Mouse (Mus musculus): ENCODE data around the gene Lnx2.

Lnx2 gene

DNA sequence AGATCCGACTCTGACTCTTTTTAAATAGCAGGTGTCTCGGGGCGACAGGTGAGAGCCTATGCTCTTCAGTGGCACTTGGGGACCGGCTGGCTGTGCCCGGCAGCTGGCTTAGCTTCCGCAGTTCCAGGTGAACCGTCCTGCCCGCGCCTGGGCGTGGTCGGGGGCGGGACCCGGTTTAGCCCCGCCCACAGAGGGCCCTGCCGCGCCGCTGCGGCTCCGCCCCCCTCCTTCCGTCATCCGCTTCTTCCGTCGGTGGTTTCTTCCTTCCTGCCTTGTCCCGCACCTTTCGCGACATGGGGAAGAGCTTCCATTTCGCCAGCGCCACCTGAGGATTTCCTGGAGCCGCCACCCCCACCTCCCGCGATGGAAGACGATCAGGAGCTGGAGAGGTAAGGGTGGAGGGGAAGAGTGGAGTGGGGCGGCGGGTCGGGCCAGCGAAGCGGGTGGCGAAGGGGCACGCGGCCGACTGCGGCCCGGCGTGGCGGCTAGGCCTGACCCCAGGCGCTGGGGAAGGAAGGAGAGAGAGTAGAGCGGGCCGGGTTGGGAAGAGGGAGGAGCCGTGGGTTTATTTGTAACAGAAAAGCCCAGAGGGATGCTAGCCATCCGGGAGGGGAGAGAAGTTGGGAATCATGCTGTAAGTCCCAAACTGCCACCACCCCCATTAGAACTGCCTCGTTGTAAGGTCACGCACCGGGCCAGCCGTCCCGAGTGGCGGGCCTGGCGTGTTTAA is 1.1 kb upstream of the Lnx2 start:
- DNase-seq (ENCODE audit: low spot score), result peak; percentile 90

DNA sequence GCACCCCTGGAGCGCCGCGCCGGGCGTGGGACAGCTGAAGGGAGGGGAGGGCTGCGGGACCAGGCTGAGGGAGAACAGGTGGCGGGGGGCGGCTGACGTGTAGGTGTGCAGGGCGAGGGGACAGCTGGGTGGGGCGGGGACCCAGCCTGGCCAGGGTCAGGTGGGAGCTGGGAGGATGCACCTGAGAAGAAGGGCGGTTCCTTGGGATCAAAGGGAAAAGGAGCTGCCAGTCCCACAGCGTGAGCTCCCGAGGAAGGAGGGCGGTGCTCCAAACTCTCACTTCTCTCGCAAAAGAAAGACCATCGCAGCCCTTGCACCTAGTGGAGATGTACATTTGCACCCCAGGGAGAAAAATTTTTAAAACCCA is 396 bp upstream of the Lnx2 start, which contains the start of gene Polr1d:
Gene Polr1d, plus strand, starts transcription at position 252 of the 367 bp plus-strand sequence.
- no peak for DNase-seq (ENCODE audit: low spot score)

DNA sequence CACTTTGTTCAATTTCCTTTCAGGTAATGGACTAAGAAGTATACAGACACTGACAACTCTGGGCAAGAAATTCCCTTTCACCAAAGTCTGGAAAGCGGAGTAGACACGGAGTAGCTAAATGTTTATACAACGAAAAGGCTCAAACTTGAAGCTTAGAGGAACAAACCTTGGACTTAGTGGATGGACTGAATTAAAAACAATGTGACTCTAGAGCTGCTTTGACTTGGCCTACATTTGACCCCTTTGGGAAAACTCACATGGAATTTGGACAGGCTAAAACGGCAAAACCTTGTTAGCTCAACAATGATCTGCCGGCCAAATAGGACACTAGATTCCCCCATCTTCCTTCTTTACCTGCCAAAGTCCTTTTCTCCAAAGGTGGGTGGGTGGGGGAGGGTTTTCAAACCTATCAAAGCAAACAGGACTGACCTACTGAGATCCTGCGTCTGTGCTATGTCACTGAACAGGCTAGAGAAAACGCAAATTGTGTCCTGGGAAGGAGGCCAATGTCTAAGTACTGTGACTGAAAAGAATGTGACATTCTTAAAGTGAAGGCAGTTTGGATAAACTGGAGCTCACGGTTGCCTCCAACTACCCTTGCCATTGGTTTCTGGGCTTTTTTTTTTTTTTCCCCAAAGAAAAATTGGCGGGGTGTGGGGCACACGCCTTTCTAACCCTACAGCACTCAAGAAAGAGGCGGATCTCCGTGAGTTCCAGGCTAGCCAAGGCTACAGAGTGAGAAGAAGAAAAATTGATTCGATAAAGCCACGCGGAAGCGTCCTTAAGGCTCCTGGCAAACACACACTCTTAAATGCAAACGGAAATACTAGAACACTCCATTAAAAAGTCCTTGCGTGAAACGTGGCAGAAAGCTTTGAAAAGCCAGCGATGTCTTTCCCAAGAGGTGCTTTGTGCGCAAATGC is 1.0 kb downstream of the Lnx2 start:
- DNase-seq (ENCODE audit: low spot score), result no peak

DNA sequence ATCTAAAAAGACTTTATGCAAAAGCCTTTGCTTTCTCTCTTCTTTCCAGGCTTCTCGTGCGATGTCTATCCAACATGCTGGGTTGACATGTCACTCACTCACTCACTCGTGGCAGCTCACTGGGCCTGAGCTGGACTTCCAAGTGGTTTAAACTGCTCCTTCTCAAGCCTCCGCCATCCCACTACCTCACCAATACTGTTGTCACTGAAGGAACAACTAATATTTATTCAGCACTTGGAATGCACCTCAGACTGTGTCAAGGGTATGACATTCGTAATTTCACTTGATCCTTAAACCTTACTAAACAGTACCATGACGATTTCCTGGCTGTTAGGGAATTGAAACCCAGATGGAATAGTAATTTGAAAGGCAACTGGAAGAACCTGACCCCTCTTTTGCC is 2.6 kb downstream of the Lnx2 start:
- no peak for DNase-seq (ENCODE audit: low spot score)

DNA sequence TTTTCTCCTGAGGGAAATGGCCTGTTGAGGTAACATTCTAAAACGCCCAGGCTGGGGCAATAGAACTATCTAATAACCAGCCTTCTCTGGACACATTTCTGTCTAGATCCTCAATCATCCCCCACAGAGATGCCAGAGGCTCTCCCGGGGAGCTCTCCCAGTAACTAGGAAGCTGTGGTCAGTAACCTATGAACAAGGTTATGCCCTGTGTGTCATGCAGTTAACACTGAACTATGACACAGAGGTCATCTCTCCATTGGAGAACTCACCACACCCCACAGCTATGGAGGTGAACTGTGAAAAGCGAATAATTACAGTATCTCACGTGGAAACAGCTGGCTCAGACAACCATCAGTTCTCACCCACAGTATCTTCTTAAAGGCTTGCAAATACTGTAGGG is 4.5 kb downstream of the Lnx2 start:
- DNase-seq (ENCODE audit: low spot score), result no peak

DNA sequence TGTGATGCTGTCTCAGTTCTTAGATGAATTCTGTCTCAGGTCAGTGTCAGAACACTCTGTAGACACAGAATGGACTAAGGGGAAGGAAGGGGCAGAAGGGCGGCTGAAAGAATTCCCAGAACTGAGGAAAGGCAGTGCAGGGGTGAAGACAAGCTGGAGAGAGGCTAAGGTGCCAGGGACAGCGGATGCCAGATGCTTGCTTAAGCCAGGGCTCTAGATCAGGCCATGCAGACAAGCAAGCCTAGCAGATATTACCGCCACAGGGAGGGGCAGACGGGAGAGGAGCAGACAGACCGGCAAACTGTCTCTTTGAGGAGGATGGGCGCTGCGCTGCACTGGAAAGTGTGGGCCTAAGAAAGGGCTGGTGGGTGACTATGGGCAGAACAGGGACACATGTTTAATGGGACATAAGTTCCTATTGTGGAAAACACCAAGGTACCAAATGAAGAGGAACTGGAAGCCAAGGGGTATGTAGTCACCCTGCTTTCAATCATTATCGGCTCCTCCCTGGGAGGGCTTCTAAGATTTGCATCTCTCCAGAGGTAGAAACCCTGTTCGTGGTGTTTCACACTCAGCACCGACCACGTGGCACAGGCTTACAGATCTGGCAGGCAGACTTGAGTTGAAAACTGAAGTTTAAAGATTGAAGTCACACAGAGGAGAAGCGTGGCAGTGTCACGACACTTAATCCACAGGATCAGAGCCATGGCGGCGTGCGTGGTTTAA is 5.4 kb downstream of the Lnx2 start:
- no peak for DNase-seq (ENCODE audit: low spot score)

DNA sequence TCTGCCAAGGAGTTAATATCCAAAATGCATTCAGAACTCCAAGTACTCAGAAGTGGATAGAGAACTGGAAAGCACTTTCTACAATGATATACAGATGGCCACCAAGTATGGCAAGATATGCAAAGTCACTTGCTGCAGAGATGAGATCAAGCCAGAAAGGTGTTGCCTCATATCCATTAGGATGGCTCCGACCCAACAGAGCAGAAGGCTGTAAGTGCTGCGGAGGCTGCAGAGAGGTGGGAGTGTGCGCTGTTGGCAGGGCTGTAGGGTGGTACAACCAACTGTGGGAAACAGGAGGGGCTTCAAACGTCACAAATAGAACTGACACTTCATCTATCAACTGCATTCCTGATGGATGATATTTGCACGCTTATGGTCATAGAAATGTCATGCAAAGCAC is 7.5 kb downstream of the Lnx2 start:
- DNase-seq (ENCODE audit: low spot score), result no peak

DNA sequence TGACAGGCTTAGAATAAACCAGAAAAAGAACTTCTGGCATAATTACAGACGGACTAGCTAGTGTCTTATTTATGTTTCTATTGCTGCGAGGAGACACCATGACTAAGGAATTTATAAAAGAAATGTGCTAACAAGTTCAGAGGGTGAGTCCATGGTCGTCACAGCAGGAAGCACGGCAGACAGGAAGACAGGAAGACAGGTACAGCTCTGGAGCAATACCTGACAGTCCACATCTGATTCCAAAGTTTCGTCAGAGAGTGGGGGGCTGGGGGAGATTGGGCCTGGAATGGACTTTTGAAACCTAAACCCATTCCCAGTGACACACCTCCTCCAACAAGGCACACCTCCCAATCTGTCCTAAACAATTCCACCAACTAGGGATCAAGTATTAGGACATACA is 9.4 kb downstream of the Lnx2 start:
- DNase-seq (ENCODE audit: low spot score), result no peak

DNA sequence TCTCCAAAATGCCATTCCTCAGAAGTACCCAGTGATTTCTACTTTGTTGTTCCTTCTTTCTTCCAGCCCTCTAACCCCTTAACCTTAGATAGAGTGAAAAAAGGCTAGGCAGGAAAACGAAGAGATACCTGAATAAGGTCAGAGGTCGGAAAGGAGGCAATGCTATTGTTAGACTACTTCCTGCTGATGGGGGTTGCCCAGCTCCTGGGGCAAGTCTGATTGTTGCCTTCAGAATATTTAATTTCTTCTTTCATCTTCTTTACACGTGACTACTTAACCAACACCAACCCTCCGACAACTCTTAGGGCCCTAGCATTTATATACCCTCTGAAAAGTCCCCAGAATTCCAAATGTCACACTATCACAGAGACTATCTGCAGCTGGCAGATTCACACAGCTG is 10.3 kb downstream of the Lnx2 start:
- DNase-seq (ENCODE audit: low spot score), result no peak

DNA sequence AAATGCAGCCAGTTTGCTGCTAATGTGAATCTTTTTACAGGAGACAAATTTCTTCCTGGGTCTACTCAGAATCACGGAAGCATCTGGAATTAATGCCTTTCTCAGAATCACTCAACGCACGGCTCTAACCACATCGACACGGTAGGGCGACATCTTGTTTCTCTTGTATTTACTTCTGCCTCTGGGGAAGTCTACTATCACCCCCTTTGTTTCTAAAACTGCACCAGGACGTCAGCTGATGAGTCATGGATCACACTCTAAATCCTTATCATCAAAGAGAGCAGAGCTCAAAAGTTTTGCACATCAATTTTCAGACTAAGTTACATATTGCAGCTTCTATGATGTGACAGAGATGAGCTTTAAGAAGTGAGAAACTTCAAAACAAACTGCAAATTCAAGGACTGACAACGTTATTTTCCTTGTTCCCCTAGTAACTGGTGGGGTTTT is 13.1 kb downstream of the Lnx2 start:
- DNase-seq (ENCODE audit: low spot score), result no peak

DNA sequence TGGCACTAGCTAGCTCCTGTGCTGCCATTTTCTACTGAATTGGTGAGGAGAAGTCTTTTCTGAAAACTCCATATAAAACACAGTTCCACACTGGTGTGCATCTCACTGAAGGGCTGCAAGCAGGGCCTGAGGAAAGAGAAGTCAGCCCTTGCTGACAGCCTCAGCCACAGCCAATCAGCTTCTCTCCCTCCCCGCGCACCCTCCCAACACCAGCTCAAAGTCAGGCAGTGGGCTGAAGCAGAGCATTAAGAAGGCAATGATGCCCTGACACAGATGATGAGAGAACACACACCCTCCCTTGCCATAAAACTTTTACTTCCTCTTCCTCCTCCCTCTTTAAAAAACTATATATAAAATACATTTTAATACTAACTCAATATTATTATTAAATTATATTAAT is 16.4 kb downstream of the Lnx2 start:
- DNase-seq (ENCODE audit: low spot score), result no peak

DNA sequence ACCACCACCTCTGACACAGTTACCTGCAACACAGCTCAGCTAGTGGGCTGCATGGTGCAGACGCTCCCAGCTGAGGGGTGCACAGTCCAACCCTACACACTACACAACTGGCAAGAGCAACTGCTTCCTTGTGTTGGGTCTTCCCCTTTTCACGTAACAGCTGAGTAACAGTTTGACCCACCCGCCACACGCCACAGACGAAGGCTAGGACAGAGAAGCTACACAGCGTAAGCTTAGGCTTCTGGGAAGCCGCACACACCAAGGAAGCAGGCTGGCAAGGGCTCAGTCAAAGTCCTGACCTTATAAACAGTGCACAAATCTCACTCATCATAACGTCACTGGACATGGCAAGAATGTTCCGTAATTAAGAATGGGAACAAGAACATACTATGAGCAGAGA is 17.1 kb downstream of the Lnx2 start:
- DNase-seq (ENCODE audit: low spot score), result no peak

DNA sequence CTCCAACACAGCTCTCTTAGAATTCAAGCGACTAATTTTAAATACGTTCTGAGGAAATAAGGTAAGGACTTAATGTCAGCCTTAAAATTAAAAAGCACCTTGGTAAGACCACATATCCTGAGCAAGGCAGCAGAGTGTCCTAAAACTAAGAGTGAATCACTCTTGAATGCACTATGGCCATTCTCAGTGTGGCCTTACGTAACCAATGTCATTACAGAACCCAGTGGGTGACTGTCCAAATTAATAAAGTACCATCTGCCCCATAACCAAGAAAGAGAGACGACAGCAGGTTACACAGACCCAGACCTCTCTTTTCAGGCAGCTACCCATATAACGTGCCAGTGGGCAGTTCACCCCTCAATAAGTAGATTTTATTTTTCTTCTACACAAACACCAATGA is 17.7 kb downstream of the Lnx2 start:
- no peak for DNase-seq (ENCODE audit: low spot score)

DNA sequence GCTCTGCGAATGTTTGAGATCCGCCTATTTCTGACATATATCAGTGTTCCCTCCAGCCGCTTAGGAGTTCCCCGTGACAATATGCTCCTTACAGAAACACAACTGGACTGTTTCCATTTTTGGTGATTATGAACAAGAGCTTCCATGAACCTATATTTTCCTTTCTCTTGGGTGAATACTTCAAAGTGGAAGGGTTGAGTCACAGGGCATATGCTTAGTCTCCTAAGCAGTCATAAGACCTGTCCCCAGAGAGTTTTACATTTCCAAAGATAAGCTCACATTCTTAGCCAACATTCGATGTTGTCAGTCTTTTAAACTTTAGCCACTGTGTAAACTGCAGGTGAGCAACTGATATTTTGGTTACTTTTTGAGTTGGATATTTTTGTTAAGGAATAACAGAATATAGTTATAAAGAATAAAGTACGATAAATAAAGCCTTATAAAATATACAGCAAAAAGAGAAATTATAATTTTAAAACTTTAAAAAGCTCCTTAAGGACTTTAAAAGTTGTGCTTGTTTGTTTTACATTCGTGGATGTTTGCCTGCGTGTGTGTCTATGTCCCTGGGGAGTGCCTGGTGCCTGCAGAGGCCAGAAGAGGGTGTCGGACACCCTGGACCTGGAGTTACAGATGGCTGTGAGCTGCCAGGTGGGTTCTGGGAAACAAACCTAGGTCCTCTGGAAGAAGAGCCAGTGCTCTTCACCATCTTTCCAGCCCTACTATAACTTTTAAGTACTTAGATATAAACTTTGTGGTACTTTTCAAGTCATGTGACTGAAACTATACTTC is 18.6 kb downstream of the Lnx2 start:
- no peak for DNase-seq (ENCODE audit: low spot score)

DNA sequence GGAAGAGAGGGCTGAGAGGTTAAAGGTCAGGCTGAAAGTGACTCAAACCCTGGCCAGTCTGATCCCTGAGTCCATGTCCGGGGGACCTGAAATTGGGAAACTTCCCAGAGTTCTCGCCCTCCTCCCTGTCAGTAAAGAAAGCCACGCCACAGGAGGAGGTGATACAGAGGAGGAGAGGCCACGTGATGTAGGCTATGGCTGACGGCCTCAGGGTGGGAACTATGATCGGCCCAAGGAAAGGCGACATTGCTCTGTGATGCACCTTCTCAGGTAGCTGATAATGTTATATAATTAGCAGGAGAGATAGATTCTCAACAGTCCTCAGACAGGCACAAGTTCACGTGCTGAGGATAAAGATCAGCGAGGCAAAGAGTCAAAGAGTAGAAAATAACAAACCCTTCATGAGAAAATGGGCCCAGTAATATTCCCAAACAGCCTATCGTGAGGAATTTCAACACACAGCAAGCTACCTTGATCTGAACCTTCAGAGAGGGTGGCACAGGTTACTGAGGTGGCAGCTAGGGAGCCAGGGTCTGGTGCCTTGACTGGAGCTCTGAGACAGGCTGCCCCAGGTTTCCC is 19.6 kb downstream of the Lnx2 start:
- DNase-seq (ENCODE audit: low spot score), result no peak

DNA sequence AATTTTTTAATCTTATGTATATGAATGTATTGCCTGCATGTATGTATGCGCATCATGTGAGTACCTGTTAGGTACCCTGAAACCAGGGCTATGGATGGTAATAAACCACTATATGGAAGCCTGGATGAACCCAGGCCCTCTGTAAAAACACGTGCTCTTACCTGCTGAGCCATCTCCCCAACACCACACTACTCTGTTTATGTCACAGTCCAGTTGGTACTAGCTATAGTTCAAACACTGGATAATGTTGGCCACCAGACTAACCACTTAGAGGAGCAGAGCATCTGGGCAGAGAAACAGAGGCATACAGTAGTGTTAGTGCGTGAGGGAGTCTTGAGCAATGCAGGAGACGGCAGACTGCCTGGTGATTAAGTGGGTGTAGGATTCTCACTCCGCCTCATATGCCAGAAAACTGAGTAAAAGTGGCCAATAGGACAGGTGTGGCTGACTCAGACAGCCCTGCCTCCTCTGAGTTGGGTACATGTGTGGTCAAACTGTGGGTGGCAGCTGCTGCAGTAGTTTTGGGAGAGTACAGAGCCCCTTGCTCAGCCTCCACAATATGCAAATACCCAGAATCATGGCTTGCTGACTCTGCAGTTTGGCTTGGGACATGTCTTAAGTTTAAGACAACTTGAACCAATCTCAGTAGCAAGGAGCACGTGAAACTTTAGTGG is 20.7 kb downstream of the Lnx2 start:
- DNase-seq (ENCODE audit: low spot score), result no peak

DNA sequence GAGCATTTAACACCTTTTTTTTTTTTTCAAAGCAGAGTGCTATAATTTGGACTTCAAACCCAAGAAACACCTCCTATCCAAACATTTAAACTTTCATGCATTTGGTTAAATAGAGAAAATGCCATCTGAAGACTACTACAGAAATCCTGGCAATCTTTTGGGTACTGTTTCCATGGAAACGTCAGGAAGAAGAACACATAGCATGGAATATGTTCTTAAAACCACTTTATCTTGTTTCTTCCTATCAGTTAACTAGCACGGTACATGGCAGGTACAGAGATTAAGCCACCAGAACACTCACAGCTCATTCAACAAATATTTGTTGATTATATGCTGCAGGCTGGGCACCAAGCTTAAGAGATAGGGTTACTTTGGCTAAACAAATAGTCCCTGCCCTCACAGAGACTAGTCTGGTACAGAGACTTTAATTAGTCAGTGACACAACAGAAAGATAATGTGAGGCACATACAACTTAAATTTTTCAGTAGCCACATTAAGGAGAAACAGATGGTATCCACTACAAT is 21.6 kb downstream of the Lnx2 start:
- DNase-seq (ENCODE audit: low spot score), result no peak

DNA sequence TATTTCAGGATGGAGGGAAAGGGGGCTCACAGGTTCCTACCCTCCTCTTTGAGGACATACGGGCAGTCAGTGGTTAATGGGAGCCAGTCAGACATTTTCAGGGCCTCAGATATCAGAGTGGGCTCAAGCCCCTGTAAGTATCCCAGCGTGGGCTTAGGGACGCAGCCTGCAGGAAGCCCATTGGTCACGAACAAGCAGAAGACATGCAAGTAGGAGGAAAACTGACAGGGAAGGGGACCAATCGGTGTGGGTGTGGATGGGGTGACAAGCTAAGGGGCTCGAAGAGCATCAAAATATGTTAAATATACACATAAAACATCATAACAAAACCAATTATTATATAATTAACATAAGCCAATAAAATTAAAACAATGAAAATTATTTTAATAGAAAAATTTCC is 22.1 kb downstream of the Lnx2 start:
- DNase-seq (ENCODE audit: low spot score), result no peak

DNA sequence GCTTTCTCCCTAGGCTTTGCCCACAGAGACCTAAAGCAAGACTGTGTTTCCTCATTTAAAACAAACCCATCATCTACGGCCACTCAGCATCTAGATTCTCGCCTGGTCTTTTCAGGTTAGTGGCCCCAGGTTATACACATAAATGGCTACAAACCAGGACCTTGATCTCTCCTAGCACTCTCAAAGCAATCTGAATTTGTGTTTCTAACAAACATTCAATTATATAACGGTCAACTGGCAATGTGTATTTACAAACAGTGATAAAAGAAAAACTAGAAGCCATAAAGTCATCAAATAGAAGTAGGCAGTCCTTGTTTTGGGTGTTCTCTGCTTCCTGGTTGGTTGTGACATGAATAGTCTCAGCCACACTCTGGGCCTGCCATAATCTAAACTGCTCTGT is 22.9 kb downstream of the Lnx2 start:
- no peak for DNase-seq (ENCODE audit: low spot score)

DNA sequence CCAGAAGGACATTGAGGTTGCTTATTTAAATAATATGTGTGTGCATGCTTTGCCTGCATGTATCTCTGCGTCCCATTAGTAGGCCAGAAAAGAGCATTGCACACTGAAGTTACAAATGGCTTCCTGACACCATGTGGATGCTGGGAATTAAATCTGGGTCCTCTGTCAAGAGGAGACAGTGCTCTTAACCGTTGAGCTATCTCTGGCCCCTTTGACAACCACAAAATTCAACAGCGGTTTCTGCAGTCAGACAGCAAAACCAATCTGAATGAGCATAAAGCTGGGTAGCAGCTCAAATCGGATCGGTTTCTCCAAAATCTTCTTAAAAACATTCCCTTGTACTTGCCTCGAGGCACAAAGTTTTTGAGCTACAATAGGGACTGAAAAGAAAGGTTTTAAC is 23.3 kb downstream of the Lnx2 start:
- no peak for DNase-seq (ENCODE audit: low spot score)

DNA sequence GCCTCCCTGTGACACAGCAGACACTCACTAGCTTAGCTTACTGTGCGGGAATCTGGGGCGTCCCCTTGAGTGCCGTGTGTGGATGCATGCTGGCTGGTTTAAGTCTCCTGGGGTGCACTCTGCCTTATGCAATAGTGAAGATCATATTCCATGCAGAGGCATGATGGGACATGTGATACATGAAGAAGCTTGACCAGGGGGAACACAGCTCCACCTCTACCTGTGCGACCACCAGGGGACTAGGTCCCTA is 24.2 kb downstream of the Lnx2 start:
- DNase-seq (ENCODE audit: low spot score), result no peak
